Mouse (Mus musculus): ENCODE results near the gene Foxp2. TPM values are rescaled to one million over a fixed set of nuclear protein-coding genes. Genes with fewer than 3 reads are reported as not detected.

Foxp2 gene
- total RNA-seq (2014; rRNA removed): 42.0 and 69.7 TPM in 2 replicates
- polyA plus RNA-seq (2015; fragmentation: Nextera tagmentation; extraction: Ambion mirVana): 28.2 and 34.6 TPM in 2 replicates

DNA sequence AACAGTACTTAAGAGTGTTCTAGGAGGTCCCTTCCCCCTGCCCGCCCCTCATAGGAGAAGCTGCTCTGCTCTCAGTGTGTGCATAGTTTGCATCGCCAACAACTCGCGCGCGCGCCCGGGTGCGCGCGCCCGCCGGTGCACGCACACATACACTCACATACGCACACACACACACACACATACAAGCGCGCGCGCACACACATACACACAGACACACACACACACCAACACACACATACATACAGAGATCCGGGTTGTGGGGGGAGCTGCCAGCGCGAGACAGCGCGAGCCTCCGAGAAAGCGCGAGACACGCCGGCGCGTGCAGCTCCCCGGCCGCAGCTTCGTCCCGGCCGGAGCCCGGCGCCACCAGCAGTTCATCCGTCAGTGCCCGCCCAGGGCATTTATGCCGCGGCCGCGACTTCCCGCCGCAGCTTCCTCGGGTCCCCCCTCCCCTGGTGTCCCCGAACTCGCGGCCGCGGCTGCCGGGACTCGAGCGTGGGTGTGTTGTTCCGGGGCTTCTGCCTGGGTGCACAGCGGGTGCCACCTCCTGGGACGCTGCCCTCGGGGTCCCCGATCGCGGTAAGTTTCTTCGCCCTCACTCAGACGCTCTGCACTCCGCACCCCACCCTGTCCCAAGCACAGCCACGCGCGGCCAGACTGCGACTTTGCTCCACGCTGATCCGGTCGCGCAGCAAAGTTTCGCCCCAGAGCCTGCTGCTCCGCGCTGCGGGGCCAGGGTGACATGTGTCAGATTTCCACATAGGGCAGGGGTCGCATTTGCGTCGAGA lies at the start of gene Foxp2:
Gene Foxp2, plus strand, starts transcription at position 167 of the 788 bp plus-strand sequence.
- Histone ChIP-seq H3K27ac (peak within 1 kb of the TSS; percentile 59), H3K9me3 (ENCODE audit: low read length) (no peaks in the 10 kb centered on the region), H3K4me3 (ENCODE audit: low read length) (peak within 1 kb of the TSS; percentile 71), H3K9ac (replicated peaks; ENCODE audit: low read length) (peak within 1 kb of the TSS; percentile 69), H3K4me1 (ENCODE audit: insufficient read depth, low read length) (peaks cover 9% of the 10 kb centered on the region), H3K36me3 (ENCODE audit: insufficient read depth, low read length) (no peaks in the 10 kb centered on the region), H3K27me3 (ENCODE audit: insufficient read depth, low read length) (no peaks in the 10 kb centered on the region), H3K4me2 (ENCODE audit: low read depth, low read length) (peak within 1 kb of the TSS; percentile 98)
- WGBS: under 1% methylated on average over 80 of the region's 80 CpGs
- peak; percentile 85 for ATAC-seq
- no peak for TF ChIP-seq CTCF (IDR thresholded peaks at IDR 0.05; ENCODE audit: low read depth)
- DNase-seq (ENCODE audit: low spot score): peak; percentile 81

DNA sequence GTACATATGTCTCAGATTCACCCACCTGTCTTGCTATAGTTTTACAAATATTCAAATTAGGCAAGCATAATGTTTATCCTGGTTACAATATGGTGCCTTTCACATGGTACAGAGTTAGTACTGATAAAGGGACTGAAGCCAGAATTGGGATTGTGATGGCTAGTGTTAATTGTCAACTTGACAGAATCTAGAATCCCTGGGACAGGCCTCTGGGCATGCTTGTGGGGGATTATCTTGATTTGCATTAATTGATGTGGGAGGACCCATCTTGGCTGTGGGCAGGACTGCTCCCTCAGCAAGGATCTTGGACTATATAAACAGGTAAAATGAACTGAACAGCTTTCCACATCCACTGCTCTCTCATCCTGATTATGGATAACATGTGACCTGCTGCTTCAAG lies 15.9 kb upstream of the Foxp2 start:
- no peaks in the 10 kb centered on the region for H3K9me3 ChIP-seq (ENCODE audit: low read length)
- H3K27ac ChIP-seq: no peak overlapping the region
- no peak for DNase-seq (ENCODE audit: low spot score)
- no peak overlapping the region for H3K9ac ChIP-seq (replicated peaks; ENCODE audit: low read length)
- no peak overlapping the region for H3K4me3 ChIP-seq (ENCODE audit: low read length)
- H3K4me2 ChIP-seq (ENCODE audit: low read depth, low read length): no peak overlapping the region
- H3K27me3 ChIP-seq (ENCODE audit: insufficient read depth, low read length): no peaks in the 10 kb centered on the region
- H3K36me3 ChIP-seq (ENCODE audit: insufficient read depth, low read length): no peaks in the 10 kb centered on the region
- no peaks in the 10 kb centered on the region for H3K4me1 ChIP-seq (ENCODE audit: insufficient read depth, low read length)
- no peak for ATAC-seq
- no peak for TF ChIP-seq CTCF (IDR thresholded peaks at IDR 0.05; ENCODE audit: low read depth)

DNA sequence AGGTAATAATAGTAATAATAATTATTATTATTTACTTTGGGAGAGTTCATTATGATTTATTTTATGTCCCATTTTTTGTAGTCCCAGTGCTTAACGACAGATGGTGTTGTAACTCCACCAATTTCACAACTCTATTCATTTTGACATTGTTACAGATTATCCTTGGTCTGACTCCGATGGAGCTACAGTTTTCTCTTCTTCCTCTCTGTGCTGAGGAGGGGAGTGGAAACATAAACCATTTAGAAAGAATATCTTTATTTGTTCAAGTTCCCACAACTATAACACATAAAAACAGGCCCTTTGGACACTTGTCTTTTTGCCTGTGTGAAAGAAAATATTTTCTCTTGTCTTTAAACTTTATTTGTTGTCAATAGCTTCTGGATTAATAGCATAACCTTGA lies 4.1 kb upstream of the Foxp2 start:
- Histone ChIP-seq H3K4me1 (ENCODE audit: insufficient read depth, low read length) (peaks cover 9% of the 10 kb centered on the region), H3K4me2 (ENCODE audit: low read depth, low read length) (no peak overlapping the region), H3K27ac (no peak overlapping the region), H3K9ac (replicated peaks; ENCODE audit: low read length) (no peak overlapping the region), H3K36me3 (ENCODE audit: insufficient read depth, low read length) (no peaks in the 10 kb centered on the region), H3K9me3 (ENCODE audit: low read length) (no peaks in the 10 kb centered on the region), H3K4me3 (ENCODE audit: low read length) (no peak overlapping the region), H3K27me3 (ENCODE audit: insufficient read depth, low read length) (no peaks in the 10 kb centered on the region)
- ATAC-seq (no peak), DNase-seq (ENCODE audit: low spot score) (peak; percentile 60)
- TF ChIP-seq CTCF (IDR thresholded peaks at IDR 0.05; ENCODE audit: low read depth): peak; percentile 64
- WGBS: 1% methylated on average over 2 of the region's 2 CpGs

DNA sequence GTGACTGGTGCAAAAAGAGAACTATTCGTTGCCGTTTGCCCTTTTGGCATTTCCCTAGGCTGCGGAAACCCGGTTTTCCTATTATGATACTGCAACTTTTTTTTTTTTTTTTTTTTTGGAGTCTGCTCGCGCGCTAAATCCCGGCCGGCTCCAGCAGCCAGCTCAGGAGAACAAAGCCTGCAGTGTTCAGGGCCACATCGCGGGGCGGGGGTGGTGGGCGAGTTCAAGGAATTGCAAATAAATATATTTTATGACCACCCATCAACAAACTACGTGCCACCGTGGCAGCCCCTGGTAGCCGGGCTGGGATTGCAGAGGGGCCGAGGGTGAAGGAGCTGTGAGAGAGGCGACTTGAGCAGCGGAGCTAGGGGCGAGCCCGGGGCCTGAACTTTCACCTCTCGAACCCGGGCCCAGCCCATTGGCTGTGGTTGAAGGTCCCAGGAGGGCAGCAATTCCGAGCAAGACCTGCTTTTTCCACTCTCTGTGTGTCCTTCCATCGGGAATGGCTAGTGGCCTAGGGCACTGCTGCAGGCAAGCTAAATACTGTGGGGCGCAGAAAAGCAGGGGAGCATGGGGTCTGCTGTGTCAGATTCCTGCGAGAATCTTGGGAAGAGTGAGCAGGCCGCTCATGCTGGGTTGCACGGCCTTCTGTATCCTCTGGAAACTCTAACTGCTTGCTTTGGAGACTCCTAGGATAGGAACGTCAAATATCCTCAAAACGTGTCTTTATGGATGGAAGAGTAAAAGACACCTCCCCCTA lies 2.9 kb upstream of the Foxp2 start:
- H3K27me3 ChIP-seq (ENCODE audit: insufficient read depth, low read length): no peaks in the 10 kb centered on the region
- peak overlapping the region; percentile 98 for H3K4me2 ChIP-seq (ENCODE audit: low read depth, low read length)
- H3K4me1 ChIP-seq (ENCODE audit: insufficient read depth, low read length): peaks cover 9% of the 10 kb centered on the region
- peak overlapping the region; percentile 25 for H3K4me3 ChIP-seq (ENCODE audit: low read length)
- no peak for ATAC-seq
- H3K9me3 ChIP-seq (ENCODE audit: low read length): no peaks in the 10 kb centered on the region
- H3K27ac ChIP-seq: no peak overlapping the region
- peak overlapping the region; percentile 38; the same call in 1 of the 2 replicates for H3K9ac ChIP-seq (replicated peaks; ENCODE audit: low read length)
- H3K36me3 ChIP-seq (ENCODE audit: insufficient read depth, low read length): no peaks in the 10 kb centered on the region
- no peak for TF ChIP-seq CTCF (IDR thresholded peaks at IDR 0.05; ENCODE audit: low read depth)
- DNase-seq (ENCODE audit: low spot score): peak; percentile 44
- 7% methylated on average over 31 of the region's 31 CpGs for WGBS

DNA sequence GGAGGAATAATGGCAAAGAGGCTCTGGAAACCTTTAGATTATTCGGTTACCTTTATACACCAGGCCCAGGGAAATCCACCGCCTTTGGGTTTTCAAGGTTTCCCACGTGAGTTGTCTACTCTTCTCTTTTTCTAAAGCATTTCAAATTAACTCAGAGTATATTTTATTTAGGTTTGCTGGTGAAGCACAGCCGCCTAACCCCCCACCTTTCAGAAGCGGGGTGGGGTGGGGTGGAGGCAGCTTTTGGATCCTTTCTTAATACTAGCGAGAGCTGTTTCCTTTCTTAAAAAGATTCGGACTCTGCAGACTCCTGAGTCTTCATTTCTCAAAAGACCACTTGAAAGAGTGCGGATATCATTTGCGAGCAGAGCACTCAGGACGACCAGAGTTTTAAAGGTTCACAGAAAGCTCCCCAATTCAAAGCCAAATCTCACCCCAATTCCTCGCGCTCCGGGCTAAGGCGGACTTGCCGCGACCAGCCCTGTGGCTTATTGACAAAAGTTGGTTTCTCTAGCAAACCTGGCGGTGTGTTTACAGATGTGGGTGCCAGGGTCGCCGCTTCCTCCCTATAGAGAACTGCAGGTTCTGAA lies 2.0 kb upstream of the Foxp2 start:
- 11% methylated on average over 19 of the region's 19 CpGs for WGBS
- no peak for TF ChIP-seq CTCF (IDR thresholded peaks at IDR 0.05; ENCODE audit: low read depth)
- H3K9me3 ChIP-seq (ENCODE audit: low read length): no peaks in the 10 kb centered on the region
- DNase-seq (ENCODE audit: low spot score) (peak; percentile 10), ATAC-seq (no peak)
- H3K9ac ChIP-seq (replicated peaks; ENCODE audit: low read length): no peak overlapping the region
- H3K27me3 ChIP-seq (ENCODE audit: insufficient read depth, low read length): no peaks in the 10 kb centered on the region
- H3K4me2 ChIP-seq (ENCODE audit: low read depth, low read length): peak overlapping the region; percentile 98
- H3K27ac ChIP-seq: no peak overlapping the region
- H3K4me1 ChIP-seq (ENCODE audit: insufficient read depth, low read length): peaks cover 9% of the 10 kb centered on the region
- no peaks in the 10 kb centered on the region for H3K36me3 ChIP-seq (ENCODE audit: insufficient read depth, low read length)
- H3K4me3 ChIP-seq (ENCODE audit: low read length): no peak overlapping the region

DNA sequence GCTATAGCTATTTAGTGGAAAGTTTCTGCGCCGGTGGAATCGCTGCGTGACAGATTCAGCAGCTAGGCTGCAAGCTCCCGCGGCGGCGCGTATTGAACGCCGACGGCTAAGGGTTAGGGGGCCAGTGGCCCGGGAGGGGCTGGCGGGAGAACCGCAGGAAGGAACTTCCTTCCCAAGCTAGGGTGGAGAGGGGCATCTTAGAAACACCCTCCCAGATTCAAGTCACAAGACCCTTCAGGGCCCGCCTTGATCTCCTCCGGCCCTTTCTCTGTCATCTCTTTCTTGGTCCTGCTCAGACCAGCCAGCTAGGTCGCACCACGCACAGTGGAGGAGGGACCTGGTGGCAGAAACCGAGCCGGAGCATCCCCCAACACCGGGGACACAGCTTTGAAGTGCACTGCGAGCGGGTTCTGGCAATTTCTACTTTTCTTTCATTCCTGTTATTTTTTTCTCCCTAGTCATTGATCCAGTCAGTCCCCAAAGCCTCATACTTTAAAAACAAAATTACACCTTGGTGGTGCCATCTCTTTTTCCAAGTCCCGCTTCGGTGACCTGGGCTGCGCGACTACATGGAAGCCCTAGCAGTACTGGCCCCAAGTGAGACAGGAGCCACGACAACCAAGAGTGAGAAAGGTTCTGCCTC lies 1.1 kb upstream of the Foxp2 start:
- TF ChIP-seq CTCF (IDR thresholded peaks at IDR 0.05; ENCODE audit: low read depth): no peak
- peak overlapping the region; percentile 59 for H3K27ac ChIP-seq
- H3K4me1 ChIP-seq (ENCODE audit: insufficient read depth, low read length): peaks cover 9% of the 10 kb centered on the region
- peak overlapping the region; percentile 69; the same call in 1 of the 2 replicates for H3K9ac ChIP-seq (replicated peaks; ENCODE audit: low read length)
- H3K4me3 ChIP-seq (ENCODE audit: low read length): peak overlapping the region; percentile 71
- H3K4me2 ChIP-seq (ENCODE audit: low read depth, low read length): peak overlapping the region; percentile 98
- no peaks in the 10 kb centered on the region for H3K36me3 ChIP-seq (ENCODE audit: insufficient read depth, low read length)
- under 1% methylated on average over 29 of the region's 29 CpGs for WGBS
- H3K9me3 ChIP-seq (ENCODE audit: low read length): no peaks in the 10 kb centered on the region
- DNase-seq (ENCODE audit: low spot score) (peak; percentile 32), ATAC-seq (0 out of 2 replicates have a peak, but pooled peaks have one; percentile 24)
- H3K27me3 ChIP-seq (ENCODE audit: insufficient read depth, low read length): no peaks in the 10 kb centered on the region
